Mouse (Mus musculus) forelimb bud, embryonic 11.5 days (tissue): Measurements from ENCODE around the gene Csnk1g2.
"Not testable (repeated sequence)": the region's sequence is repeated elsewhere in the genome, so short reads cannot be mapped to it uniquely, and the experiment has no call there.

Experiments
- DNase-seq: peaks from one replicate; pipeline ENCODE4 v3.0.0-alpha.2; 2012; ENCODE audit warnings: low read depth, low spot score

Gene Csnk1g2

DNA sequence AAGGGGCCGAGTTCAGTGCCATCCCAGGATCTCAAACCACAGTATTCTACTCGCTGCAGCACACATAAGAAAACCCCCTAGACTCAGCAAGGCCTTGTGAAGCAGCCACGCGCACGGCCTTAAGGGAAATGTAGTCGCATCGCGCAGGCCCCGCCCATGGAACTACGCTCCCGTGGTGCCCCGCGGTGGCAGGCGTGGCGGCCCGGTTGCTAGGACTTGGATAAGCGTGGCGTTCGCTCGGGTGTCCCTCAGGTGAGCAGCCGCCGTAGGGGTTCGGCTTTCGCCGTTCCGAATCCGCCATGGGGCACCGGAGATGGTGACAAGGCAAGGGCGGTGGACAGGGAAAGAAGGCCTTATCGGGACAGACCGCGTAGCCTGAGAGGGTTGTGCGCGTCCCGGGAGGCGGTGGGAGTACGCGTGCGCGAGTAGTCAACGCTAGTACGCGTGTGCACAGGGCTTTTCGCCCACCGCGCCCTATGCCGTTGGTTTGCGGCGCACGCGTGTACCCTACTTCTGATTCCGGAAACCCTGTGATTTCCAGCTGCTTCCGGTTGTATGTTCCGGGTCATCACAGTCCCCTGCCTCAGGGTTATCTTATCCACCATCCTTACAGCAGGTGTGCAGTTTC lies 19.8 kb upstream of the Csnk1g2 start, which contains the start of the genes Scamp4 and Adat3:
Gene Scamp4, plus strand, starts transcription at position 175 of the 628 bp plus-strand sequence.
Gene Adat3, plus strand, starts transcription at position 183 of the 628 bp plus-strand sequence.
- DNase-seq, result peak; percentile 90

DNA sequence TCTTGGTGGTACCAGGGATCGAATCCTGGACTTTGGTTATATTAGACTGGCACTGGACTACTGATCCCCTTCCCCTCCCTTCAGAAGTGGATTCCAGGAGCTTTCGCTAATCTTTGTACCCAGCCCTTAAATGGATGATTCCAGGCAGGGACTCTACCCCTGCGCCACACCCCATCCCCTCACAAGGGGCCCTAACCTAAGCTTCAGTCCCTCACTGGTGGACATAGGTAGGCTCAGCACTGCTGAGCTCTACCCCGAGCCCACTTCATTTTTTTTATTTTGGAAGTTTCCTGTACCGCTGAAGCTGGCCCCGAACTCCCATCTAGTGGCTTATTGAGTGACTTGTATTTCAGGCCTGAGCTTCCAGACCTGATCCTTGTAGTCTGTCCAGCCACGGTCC lies 19.3 kb upstream of the Csnk1g2 start:
- no peak for DNase-seq

DNA sequence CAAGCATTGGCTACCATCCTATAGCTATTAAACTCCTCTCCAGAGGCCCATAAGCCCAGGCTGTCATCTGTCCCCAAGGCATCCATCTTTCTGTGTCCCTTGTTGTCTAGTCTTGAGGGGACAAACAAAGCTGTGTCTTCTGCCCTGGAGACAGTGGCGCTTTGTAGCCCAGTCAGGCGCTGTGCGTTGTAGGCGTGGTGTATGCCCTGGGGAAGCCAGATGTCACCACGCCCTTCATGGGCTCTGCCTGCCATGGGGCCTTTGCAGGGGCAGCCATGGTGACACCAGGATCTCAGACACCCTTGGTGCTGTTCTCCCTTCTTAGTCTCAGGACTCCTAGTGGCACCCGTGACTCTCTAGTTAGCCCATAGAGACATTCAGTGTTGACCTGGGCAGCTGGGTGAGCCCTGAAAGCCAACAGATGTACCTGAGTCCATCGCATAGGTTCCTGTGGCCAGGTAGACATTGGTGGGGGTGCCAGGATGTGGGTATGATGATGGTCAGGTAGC lies 18.6 kb upstream of the Csnk1g2 start:
- no peak for DNase-seq

DNA sequence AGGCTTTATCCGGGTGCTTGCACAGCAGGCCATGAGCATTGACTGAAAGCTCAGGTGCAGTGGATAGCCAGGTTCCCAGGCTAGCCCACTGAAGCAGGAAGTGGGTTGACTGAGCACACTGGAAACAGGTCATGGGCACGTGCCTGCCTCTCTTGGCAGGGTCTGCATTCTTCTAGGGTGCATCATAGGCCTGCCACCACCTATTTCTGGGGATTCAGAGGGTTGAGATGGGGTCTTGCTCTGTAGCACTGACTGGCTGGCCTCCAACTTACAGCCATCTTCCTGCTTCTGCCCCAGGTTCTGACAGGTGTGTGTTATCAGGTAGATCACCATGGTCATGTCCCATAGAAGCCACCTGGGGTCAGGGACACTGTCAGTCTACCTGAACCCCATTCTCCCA lies 17.6 kb upstream of the Csnk1g2 start:
- DNase-seq, result no peak

GRCm38 (mm10) chr10:80605721-80606120 lies 16.9 kb upstream of the Csnk1g2 start, which contains the start of gene Gm49322:
Gm49322 (plus strand) TSS chr10:80606021.
- not testable (repeated sequence) for DNase-seq

DNA sequence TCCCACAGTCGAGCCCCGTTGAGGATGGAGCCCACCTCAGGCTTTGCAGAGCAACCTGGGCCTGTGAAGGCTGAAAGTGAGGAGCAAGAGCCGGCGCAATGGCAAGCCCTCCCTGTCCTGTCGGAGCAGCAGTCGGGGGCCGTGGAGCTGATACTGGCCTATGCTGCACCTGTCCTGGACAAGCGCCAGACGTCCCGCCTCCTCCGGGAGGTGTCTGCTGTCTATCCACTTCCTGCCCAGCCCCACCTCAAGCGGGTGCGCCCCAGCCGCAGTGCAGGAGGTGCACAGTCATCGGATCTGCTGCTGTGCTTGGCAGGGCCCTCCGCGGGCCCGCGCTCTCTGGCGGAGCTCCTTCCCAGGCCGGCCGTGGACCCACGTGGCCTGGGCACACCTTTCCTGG lies 16.3 kb upstream of the Csnk1g2 start:
- DNase-seq, result no peak

DNA sequence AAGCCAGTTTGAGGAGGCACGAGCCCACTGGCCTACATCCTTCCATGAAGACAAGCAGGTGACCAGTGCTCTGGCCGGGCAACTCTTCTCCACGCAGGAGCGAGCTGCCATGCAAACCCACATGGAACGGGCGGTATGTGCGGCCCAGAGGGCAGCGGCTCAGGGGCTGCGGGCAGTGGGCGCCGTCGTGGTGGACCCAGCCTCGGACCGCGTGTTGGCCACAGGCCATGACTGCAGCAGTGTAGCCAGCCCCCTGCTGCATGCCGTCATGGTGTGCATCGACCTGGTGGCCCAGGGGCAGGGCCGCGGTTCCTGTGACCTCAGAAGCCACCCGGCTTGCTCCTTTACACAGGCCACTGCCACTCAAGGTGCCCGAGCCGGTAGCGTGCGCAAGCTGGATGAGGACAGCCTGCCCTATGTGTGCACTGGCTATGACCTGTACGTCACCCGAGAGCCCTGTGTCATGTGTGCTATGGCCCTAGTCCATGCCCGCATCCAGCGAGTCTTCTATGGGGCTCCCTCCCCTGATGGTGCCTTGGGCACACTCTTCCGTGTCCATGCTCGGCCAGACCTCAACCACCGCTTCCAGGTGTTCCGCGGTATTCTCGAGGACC lies 15.8 kb upstream of the Csnk1g2 start:
- DNase-seq, result no peak

- no peak for DNase-seq
These were observed 14.2 kb upstream of the Csnk1g2 start for GRCm38 (mm10) chr10:80608435-80608834.

- DNase-seq, result no peak
These were observed 13.2 kb upstream of the Csnk1g2 start for GRCm38 (mm10) chr10:80609269-80609924.

DNA sequence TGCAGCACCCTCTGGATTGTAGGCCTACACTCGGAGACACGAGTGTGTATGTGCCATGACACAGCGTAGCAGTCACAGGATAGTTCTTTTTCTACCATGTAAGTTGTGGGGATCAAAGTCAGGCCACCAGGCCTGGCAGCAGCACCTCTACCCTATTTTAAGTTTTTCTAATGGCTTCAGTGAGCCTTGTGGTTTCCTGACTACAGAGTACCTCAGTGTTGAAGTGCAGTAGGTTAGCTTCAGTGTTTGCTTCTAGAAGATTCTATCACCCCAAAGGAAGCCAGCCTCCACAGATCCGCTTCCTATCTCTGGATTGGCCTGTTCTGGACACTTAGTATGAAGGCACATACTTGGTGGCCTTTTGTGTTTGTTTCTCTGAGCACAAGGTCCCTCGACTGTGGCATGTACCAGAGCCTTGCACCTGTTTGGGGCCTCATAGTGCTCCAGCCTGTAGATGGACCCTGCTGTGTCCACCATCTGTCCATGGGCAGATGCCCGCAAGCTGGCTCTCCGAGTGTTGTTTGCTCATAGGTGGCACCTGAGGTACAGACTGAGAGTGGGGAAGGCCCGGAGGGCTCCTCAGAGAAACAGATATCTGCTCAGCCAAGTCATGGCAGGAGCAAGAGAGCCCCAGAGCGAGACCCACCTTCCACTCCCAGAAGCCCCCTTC lies 12.4 kb upstream of the Csnk1g2 start:
- DNase-seq, result no peak

- peak; percentile 59 for DNase-seq
These were observed 11.6 kb upstream of the Csnk1g2 start for GRCm38 (mm10) chr10:80611024-80611423.

DNA sequence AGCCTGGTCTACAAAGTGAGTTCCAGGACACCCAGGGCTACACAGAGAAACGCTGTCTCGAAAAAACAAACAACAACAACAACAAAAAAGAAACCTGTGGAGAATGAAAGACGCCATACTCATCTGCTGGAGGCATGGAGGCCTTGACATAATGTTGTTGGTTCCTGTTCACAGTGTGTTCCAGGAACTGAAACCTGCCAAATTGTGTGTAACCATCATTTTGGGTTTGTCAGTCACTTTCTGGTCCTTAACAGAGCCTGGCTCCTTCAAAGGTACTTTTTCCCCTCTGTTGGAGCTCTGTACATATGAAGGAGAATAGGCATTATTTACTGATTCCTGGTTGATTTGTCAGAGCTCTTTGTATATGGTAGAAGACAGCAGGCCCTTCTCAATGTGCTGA lies 10.7 kb upstream of the Csnk1g2 start:
- no peak for DNase-seq

DNA sequence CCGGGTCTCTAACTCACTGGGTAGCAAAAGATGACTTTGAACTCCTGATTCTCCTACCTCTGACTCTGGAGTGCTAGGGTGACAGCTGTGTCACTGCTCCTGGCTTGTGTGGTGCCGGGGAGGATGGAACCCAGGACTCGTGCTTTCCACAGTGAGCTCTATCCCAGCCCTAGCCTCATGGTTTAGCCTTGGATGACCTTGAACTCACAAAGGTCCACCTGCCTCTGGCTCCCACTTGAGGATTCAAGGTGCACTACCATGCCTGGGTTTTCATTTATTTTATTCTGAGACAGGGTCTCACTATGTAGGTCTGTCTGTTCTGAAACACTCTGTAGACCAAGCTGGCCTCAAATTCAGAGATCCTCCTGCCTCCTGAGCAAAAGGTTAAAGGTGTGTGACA lies 8.8 kb upstream of the Csnk1g2 start:
- DNase-seq, result no peak

GRCm38 (mm10) chr10:80614351-80614750 lies 8.3 kb upstream of the Csnk1g2 start:
- no peak for DNase-seq

- no peak for DNase-seq
These were observed 4.5 kb upstream of the Csnk1g2 start for GRCm38 (mm10) chr10:80618181-80618580.

- peak; percentile 12 for DNase-seq
These were observed 3.0 kb upstream of the Csnk1g2 start for GRCm38 (mm10) chr10:80619465-80620244.

DNA sequence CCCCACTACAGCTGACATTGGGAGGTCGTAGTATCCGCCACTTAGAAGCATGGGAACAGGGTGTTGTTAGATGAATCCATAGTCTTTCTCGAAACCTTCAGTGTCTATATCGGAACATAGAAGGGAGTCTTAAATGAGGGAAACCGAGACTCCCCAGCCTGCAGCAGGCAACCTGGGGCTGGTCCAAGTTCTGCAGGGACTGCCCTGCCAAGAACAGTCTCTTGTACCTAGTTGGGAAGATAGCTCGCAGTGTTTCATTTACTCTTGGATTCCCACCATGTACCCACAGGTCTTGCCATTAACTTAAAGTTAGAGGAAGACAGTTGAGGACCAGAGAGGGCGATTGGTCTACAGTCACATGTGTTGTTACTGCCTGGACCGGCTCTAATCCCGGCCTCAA lies 2.3 kb upstream of the Csnk1g2 start:
- DNase-seq, result no peak

GRCm38 (mm10) chr10:80620796-80621689 lies 1.6 kb upstream of the Csnk1g2 start:
- no peak for DNase-seq

DNA sequence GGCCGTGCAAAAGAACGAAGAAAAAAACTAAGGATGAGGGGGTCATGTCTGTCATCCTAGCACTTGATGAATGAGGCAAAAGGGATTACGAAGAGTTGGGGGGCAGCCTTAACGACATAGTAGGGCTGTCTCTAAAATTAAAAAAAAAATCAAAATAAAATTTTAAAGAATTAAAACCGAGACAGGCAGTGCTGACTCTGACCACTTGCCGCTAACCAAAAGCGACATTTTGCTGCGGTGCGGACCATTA lies 1.0 kb upstream of the Csnk1g2 start:
- DNase-seq, result no peak

GRCm38 (mm10) chr10:80621940-80622660 lies 538 bp upstream of the Csnk1g2 start:
- peak; percentile 100 for DNase-seq
